ENCODE assay signal across 26 mouse cellular contexts in the genomic region with DNA sequence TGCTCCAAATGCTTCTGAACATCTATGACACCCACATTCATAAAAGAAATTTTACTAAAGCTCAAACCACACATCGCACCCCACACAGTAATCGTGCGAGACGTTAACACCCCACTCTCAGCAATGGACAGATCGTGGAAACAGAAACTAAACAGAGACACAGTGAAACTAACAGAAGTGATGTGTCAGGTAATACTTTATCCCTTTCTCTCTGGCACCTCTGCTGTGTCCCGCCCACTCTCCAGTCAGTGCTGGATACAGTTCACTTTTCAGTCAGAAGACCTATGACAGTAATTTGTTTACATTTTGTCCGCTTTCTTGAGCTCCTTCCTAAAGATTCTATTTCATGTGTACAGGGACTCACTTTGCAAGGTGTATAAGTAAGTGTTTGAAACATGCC.
"Had no signal": no experiment of that assay in that cellular context is flagged by ENCODE, and none has a peak within 500 bp of the region (broad histone marks: within the 10 kb centered on the region; RNA-seq: fewer than 3 reads in every experiment).

No protein-coding gene starts in this region.

- H3K27me3 ChIP-seq: heart, embryonic 13.5 days; heart, embryonic 15.5 days; hindbrain, embryonic 13.5 days; hindbrain, embryonic 15.5 days; intestine, embryonic 15.5 days; kidney, embryonic 15.5 days; limb, embryonic 13.5 days; limb, embryonic 15.5 days; liver, embryonic 12.5 days had no signal

- H3K4me2 ChIP-seq: heart, embryonic 11.5 days; heart, embryonic 13.5 days; heart, embryonic 15.5 days; hindbrain, embryonic 13.5 days; hindbrain, embryonic 15.5 days; intestine, embryonic 15.5 days; kidney, embryonic 15.5 days; limb, embryonic 13.5 days; limb, embryonic 15.5 days; liver, embryonic 12.5 days had no signal

- H3K4me3 ChIP-seq: gastrocnemius, adult 2 months; heart, adult 2 months; heart, embryonic 13.5 days; heart, embryonic 15.5 days; hindbrain, embryonic 10.5 days; hindbrain, embryonic 13.5 days; hindbrain, embryonic 15.5 days; intestine, embryonic 15.5 days; kidney, embryonic 15.5 days; limb, embryonic 13.5 days; limb, embryonic 15.5 days; liver, embryonic 12.5 days had no signal

- ATAC-seq: hindbrain, postnatal 0 days; intestine, embryonic 15.5 days; liver, embryonic 12.5 days had no signal

- DNase-seq: gastrocnemius, adult 2 months; gastrocnemius, postnatal 10 days; gastrocnemius, postnatal 25 days; heart, adult 2 months; heart, postnatal 4 days; kidney, adult 11 months; kidney, adult 2 months; kidney, adult 9 months; kidney, postnatal 10 days; kidney, postnatal 36 days; layer of hippocampus, adult 9-11 months; layer of hippocampus, postnatal 36 days; left cerebral cortex, postnatal 4 days had no signal

- H3K9ac ChIP-seq: heart, embryonic 13.5 days; heart, embryonic 15.5 days; hindbrain, embryonic 13.5 days; hindbrain, embryonic 15.5 days; intestine, embryonic 15.5 days; kidney, embryonic 15.5 days; limb, embryonic 13.5 days; limb, embryonic 15.5 days; liver, embryonic 12.5 days; liver, embryonic 14.5 days had no signal

- H3K4me1 ChIP-seq: hindbrain, embryonic 13.5 days; hindbrain, embryonic 15.5 days; liver, embryonic 12.5 days had no signal

- H3K36me3 ChIP-seq: heart, embryonic 13.5 days; heart, embryonic 15.5 days; hindbrain, embryonic 10.5 days; hindbrain, embryonic 13.5 days; hindbrain, embryonic 15.5 days; intestine, embryonic 15.5 days; kidney, embryonic 15.5 days; limb, embryonic 13.5 days; limb, embryonic 15.5 days; liver, embryonic 12.5 days had no signal

- H3K27ac ChIP-seq: gastrocnemius, adult 2 months; heart, adult 2 months; heart, embryonic 13.5 days; heart, embryonic 15.5 days; hindbrain, embryonic 10.5 days; hindbrain, embryonic 13.5 days; hindbrain, embryonic 15.5 days; hindbrain, postnatal 0 days; intestine, embryonic 15.5 days; kidney, embryonic 15.5 days; limb, embryonic 13.5 days; limb, embryonic 15.5 days; liver, embryonic 12.5 days; liver, embryonic 14.5 days had no signal

- H3K9me3 ChIP-seq: heart, embryonic 13.5 days; heart, embryonic 15.5 days; hindbrain, embryonic 10.5 days; hindbrain, embryonic 13.5 days; hindbrain, embryonic 15.5 days; intestine, embryonic 15.5 days; kidney, embryonic 15.5 days; limb, embryonic 13.5 days; limb, embryonic 15.5 days; liver, embryonic 12.5 days had no signal
